Mouse (Mus musculus) CH12F3 (cell line): Measurements from ENCODE around the gene Cldn15.
"Not testable (repeated sequence)": the region's sequence is repeated elsewhere in the genome, so short reads cannot be mapped to it uniquely, and the experiment has no call there.

Experiments used
- in situ Hi-C: fragments of 300-500 bp; cut with MboI; formaldehyde crosslinking; loops from 2 replicates; pipeline ENCODE4 v1.14.3; 2020; ENCODE audit warnings: low sequenced_read_pairs

The Cldn15 gene

GRCm38 (mm10) chr5:136947874-136948273 is 18.5 kb upstream of the Cldn15 start:
- in situ Hi-C loops: no loop called here

GRCm38 (mm10) chr5:136949551-136950336 is 16.7 kb upstream of the Cldn15 start:
- in situ Hi-C loops: not testable (repeated sequence)

GRCm38 (mm10) chr5:136950521-136950920 is 15.9 kb upstream of the Cldn15 start:
- in situ Hi-C loops: no loop called here

- in situ Hi-C loops: no loop called here
Measured at GRCm38 (mm10) chr5:136952153-136952552, 14.3 kb upstream of the Cldn15 start.

- in situ Hi-C loops: no loop called here
Measured at GRCm38 (mm10) chr5:136953015-136953414, 13.4 kb upstream of the Cldn15 start, which contains the start of gene Fis1. Gene Fis1 (plus strand): TSS chr5:136953275.

- in situ Hi-C loops: no loop called here
Measured at GRCm38 (mm10) chr5:136953440-136953951, 12.9 kb upstream of the Cldn15 start.

GRCm38 (mm10) chr5:136955622-136956021 is 10.8 kb upstream of the Cldn15 start:
- in situ Hi-C loops: no loop called here

GRCm38 (mm10) chr5:136957250-136957649 is 9.2 kb upstream of the Cldn15 start:
- in situ Hi-C loops: no loop called here

GRCm38 (mm10) chr5:136958991-136959605 is 7.3 kb upstream of the Cldn15 start:
- in situ Hi-C loops: no loop called here

GRCm38 (mm10) chr5:136960053-136960452 is 6.4 kb upstream of the Cldn15 start:
- in situ Hi-C loops: no loop called here

- in situ Hi-C loops: no loop called here
Measured at GRCm38 (mm10) chr5:136961334-136961982, 5.0 kb upstream of the Cldn15 start.

GRCm38 (mm10) chr5:136961983-136962461 is 4.4 kb upstream of the Cldn15 start:
- in situ Hi-C loops: no loop called here

GRCm38 (mm10) chr5:136962501-136962900 is 3.9 kb upstream of the Cldn15 start:
- in situ Hi-C loops: no loop called here

GRCm38 (mm10) chr5:136962966-136963540 is 3.4 kb upstream of the Cldn15 start:
- in situ Hi-C loops: no loop called here

- in situ Hi-C loops: no loop called here
Measured at GRCm38 (mm10) chr5:136965210-136965609, 1.2 kb upstream of the Cldn15 start.

- in situ Hi-C loops: no loop called here
Measured at GRCm38 (mm10) chr5:136965686-136966085, 730 bp upstream of the Cldn15 start.

- in situ Hi-C loops: no loop called here
Measured at GRCm38 (mm10) chr5:136966861-136967455, 542 bp downstream of the Cldn15 start.

- in situ Hi-C loops: no loop called here
Measured at GRCm38 (mm10) chr5:136967592-136967991, 1.2 kb downstream of the Cldn15 start.

- in situ Hi-C loops: no loop called here
Measured at GRCm38 (mm10) chr5:136970703-136971102, 4.3 kb downstream of the Cldn15 start.

GRCm38 (mm10) chr5:136973670-136974069 is 7.3 kb downstream of the Cldn15 start:
- in situ Hi-C loops: no loop called here

GRCm38 (mm10) chr5:136977769-136978168 is 11.4 kb downstream of the Cldn15 start:
- in situ Hi-C loops: no loop called here
